Mouse (Mus musculus): ENCODE data around the gene Fancc. TPM values are rescaled to one million over a fixed set of nuclear protein-coding genes. Genes with fewer than 3 reads are reported as not detected.
"Not testable (repeated sequence)": the region's sequence is repeated elsewhere in the genome, so short reads cannot be mapped to it uniquely, and the experiment has no call there.

The Fancc gene
- total RNA-seq, 2 experiments from 2014 or later = 7.2 to 7.6 TPM

- intact Hi-C loops (cut with DNase I) = no loop called here
Observed at GRCm38 (mm10) chr13:63326015-63326414, 171.1 kb downstream of the Fancc start.

GRCm38 (mm10) chr13:63324978-63325848 is 171.9 kb downstream of the Fancc start:
- DNase-seq (ENCODE audit: low spot score in 2 of 2) = no peak
- intact Hi-C loops (cut with DNase I) = no loop called here

More at GRCm38 (mm10) chr13:63326015-63326414, 171.1 kb downstream of the Fancc start:
- DNase-seq (ENCODE audit: low spot score in 2 of 2) = no peak

- intact Hi-C loops (cut with DNase I) = no loop called here
- no peak for DNase-seq (ENCODE audit: low spot score in 2 of 2)
Observed at GRCm38 (mm10) chr13:63324311-63324710, 172.8 kb downstream of the Fancc start.

GRCm38 (mm10) chr13:63323286-63324075 is 173.6 kb downstream of the Fancc start:
- peak in 1 of 2 experiments; percentile 54 for DNase-seq (ENCODE audit: low spot score in 2 of 2)
- intact Hi-C loops (cut with DNase I) = no loop called here

DNA sequence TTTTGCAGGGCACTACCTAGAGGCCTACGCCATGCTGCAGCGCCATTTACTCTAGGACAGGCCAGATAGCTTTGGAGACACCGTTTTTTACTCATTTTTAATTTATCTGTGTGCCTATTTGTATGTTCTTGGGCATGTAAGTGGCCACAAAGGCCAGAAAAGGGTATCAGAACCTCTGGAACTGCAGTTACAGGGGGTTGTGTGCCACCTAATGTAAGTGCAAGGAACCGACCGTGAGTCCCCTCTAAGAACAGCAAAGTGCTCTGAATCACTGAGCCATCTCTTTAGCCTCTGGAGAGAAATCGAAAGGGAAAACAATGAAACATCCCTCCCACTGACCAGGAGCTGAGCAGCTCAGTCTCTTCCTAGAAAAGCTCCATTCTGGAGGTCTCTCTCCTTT is 174.3 kb downstream of the Fancc start:
- intact Hi-C loops (cut with DNase I) = no loop called here
- DNase-seq (ENCODE audit: low spot score in 2 of 2) = no peak

GRCm38 (mm10) chr13:63321689-63322088 is 175.4 kb downstream of the Fancc start:
- intact Hi-C loops (cut with DNase I) = no loop called here
- DNase-seq (ENCODE audit: low spot score in 2 of 2) = no peak

DNA sequence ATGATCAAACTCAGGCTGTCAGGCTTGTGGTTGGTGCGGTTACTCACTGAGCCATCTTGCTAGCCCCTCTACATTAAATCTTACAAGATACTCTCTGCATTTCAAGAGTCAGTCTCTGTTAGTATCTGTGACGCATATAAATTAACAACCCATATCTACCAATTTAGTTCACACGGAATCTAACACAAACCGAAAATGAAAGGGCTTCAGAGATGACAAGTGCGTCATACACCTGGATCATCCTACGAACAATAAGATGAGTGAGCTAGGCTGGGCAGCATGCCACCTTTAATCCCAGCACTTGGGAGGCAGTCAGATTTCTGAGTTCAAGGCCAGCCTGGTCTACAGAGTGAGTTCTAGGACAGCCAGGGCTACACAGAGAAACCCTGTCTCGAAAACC is 177.3 kb downstream of the Fancc start:
- intact Hi-C loops (cut with DNase I) = no loop called here
- DNase-seq (ENCODE audit: low spot score in 2 of 2) = no peak

- DNase-seq (ENCODE audit: low spot score in 2 of 2) = no peak
Observed at GRCm38 (mm10) chr13:63317681-63318104, 179.4 kb downstream of the Fancc start.

DNA sequence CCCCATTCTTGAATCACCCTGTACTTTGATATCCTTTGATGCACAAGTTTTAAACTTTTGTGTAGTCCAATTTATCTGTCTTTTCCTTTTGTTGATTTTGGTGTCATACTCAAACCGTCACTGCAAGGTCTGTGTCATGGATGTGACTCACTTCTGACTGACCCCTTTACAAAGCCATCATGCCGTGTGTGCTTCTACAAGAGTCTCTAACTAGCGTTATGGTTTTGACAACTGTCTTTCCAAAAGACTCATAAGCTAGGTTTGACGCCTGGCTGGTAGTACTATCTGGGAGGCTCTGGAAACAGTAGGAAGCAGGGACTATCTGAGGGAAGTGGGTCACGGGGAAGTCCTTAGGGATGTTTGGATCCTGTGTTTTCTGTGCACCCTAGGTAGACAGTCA is 180.7 kb downstream of the Fancc start:
- DNase-seq (ENCODE audit: low spot score in 2 of 2) = no peak
- intact Hi-C loops (cut with DNase I) = no loop called here

More at GRCm38 (mm10) chr13:63317681-63318104, 179.4 kb downstream of the Fancc start:
- intact Hi-C loops (cut with DNase I) = no loop called here

GRCm38 (mm10) chr13:63315777-63316176 is 181.3 kb downstream of the Fancc start:
- DNase-seq (ENCODE audit: low spot score in 2 of 2) = no peak
- intact Hi-C loops (cut with DNase I) = no loop called here

DNA sequence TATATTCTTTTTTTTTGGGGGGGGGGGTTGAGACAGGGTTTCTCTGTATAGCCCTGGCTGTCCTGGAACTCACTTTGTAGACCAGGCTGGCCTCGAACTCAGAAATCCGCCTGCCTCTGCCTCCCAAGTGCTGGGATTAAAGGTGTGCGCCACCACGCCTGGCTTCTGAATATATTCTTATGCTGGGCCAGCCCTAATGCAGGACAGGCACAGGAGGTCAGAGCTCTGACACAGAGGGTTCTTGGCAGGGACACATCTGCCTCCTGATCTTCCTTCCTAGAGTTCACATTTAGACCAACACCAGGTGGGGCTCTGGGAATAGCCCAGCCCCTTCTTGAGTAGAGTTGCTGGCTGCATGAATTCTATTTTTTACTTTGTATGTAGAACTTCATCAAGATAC is 182.0 kb downstream of the Fancc start:
- intact Hi-C loops (cut with DNase I); DNase-seq (ENCODE audit: low spot score in 2 of 2): not testable (repeated sequence)

GRCm38 (mm10) chr13:63314608-63314920 is 182.5 kb downstream of the Fancc start:
- DNase-seq (ENCODE audit: low spot score in 2 of 2) = no peak
- intact Hi-C loops (cut with DNase I) = no loop called here

DNA sequence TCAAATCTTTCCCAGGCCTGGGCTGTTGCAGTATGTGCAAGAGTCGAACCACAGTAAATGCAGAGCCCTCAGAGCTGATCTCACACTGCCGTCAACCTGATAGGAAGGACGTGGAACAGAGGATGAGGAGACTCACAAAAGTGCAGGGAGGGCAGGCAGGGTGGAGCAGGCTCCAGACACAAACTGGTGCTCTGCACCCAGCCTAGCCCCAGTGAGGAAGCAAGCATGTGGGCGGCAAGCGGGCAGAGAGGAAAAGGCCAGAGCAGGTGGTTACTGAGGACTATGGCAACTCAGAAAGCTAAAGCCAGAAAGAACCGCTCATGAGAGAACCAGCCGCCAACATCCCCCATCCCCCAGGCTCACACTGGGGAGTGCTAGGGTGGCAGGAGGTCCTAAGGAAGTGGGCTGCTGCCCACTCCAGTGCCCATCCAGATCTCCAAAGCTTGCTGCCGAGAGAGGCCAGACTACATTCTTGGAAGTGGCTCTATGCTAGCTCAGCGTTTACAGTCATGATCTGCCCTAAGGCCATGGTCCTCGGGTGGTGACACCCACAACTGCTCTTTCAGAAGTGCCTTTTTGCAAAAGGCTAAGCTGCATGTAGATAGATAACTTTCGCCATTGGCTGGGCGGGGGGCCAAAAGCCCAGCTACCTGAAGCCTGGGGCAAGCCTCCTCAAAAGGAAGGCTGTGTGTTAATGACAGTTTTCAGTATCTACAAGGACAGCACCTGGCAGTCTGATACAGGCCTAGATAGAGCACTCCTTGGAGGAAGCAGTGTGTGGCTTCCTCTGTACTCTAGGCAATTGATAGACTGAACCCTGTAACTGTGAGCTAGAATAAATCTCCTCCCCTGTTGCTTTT is 183.1 kb downstream of the Fancc start:
- DNase-seq (ENCODE audit: low spot score in 2 of 2) = no peak
- intact Hi-C loops (cut with DNase I) = no loop called here

GRCm38 (mm10) chr13:63313247-63313646 is 183.8 kb downstream of the Fancc start:
- intact Hi-C loops (cut with DNase I) = no loop called here
- no peak for DNase-seq (ENCODE audit: low spot score in 2 of 2)

DNA sequence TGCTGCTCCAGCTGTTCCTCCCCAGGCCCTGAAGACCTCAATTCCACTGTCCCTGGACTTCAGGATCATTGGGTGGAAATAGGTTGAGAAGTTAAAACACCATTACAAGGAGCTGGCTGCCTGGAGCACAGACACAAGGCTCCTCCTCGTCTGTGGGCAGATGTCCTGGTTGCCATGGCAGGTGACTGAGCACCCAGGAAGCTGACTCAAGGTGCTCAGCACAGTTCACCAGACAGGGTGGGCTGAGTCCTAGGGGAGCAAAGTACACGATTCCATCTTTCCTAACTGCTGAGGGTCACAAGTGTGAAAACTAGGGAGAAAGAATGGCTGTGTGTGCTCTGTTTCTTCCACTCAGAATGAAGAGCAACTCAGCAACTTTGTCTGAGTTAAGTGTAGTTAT is 185.9 kb downstream of the Fancc start:
- no peak for DNase-seq (ENCODE audit: low spot score in 2 of 2)
- intact Hi-C loops (cut with DNase I) = no loop called here

DNA sequence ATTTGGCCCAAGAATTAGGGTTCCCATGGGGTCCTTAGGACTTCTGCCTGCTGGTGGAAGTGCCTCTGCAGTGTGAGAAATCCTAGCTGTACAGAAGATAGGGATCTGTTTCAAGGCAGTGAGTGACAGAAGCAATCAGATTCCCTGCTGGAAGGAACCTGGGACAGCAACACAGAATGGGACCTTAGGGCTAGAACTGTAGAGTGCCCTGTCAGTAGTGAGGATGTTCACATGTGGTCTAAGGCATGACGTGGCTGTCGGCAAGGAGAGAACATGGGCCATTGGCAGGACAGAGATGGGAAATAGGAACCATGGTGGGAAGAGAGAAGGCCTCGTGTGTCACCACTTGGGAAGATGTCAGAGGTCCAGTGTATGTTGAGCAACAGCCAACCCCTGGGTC is 187.5 kb downstream of the Fancc start:
- intact Hi-C loops (cut with DNase I) = no loop called here
- DNase-seq (ENCODE audit: low spot score in 2 of 2) = no peak

DNA sequence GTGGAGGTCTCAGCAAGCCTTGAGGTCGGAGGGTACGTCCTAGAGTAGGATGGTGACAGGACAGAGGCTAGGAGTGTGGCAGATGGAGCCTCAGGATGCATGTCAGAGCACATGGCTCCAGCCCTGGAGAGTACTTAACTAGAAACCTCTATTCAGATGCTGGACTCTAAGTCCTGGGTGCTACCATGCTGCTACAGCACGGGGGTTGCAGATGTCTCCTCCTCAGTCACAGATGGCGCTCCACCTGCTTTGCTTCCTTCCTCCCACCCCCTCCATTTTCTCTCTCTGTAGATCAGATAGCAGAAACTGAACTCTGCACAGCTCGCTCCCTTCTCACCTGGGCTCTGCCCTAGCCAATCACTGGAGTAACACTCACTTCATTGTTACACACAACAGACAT is 190.3 kb downstream of the Fancc start:
- intact Hi-C loops (cut with DNase I) = no loop called here
- peak; percentile 39 to 75 for DNase-seq (ENCODE audit: low spot score in 2 of 2)

GRCm38 (mm10) chr13:63305160-63306011 is 191.7 kb downstream of the Fancc start:
- intact Hi-C loops (cut with DNase I) = no loop called here
- DNase-seq (ENCODE audit: low spot score in 2 of 2) = no peak

GRCm38 (mm10) chr13:63304799-63305159 is 192.3 kb downstream of the Fancc start:
- intact Hi-C loops (cut with DNase I) = no loop called here
- DNase-seq (ENCODE audit: low spot score in 2 of 2) = no peak
